Comparison of ENCODE assay signal across 8 mouse cellular contexts in genomic region chrX:152171041-152172026, GRCm38 (mm10). TPM values are rescaled to one million over a fixed set of nuclear protein-coding genes. Genes with fewer than 3 reads are reported as not detected.
DNase-seq lines count a peak whose midpoint lies in the region; ATAC-seq and TF ChIP-seq lines count a peak whose summit lies in the region.

No protein-coding gene starts in this region.

- H3K27ac ChIP-seq in liver, embryonic 12.5 days, result no peak overlapping the region
- 0 out of 2 replicates have a peak overlapping the region, but pooled peaks have one; percentile 7 for H3K27ac ChIP-seq in hindbrain, postnatal 0 days
- peak overlapping the region; percentile 44; the same call in 1 of the 2 replicates for H3K27ac ChIP-seq in midbrain, embryonic 13.5 days

- H3K36me3 ChIP-seq in liver, embryonic 12.5 days, result no peaks in the 10 kb centered on the region
- no peaks in the 10 kb centered on the region for H3K36me3 ChIP-seq in hindbrain, postnatal 0 days (ENCODE audit: insufficient read depth, low read length)
- no peaks in the 10 kb centered on the region for H3K36me3 ChIP-seq in midbrain, embryonic 13.5 days

- H3K27me3 ChIP-seq in liver, embryonic 12.5 days (replicated peaks), result peaks cover 36% of the 10 kb centered on the region
- no peaks in the 10 kb centered on the region for H3K27me3 ChIP-seq in hindbrain, postnatal 0 days (ENCODE audit: insufficient read depth, low read length)
- H3K27me3 ChIP-seq in midbrain, embryonic 13.5 days, result peaks cover 87% of the 10 kb centered on the region

- no peak for DNase-seq in liver
- DNase-seq in cerebellum, postnatal 14 days, result peak; percentile 30
- peak; percentile 97 for DNase-seq in heart, adult 11 months
- peak; percentile 23 for DNase-seq in hindbrain, postnatal 0 days (ENCODE audit: low spot score)
- DNase-seq in c-Kit-positive CD71-positive TER-119-positive erythroid progenitor cells, embryonic 14.5 days (ENCODE audit: low spot score), result no peak
- no peak for DNase-seq in frontal cortex, postnatal 25 days (ENCODE audit: low spot score in 2 of 2)

- ATAC-seq in liver, embryonic 12.5 days, result 0 out of 2 replicates have a peak, but pooled peaks have one; percentile 35
- ATAC-seq in hindbrain, postnatal 0 days, result peak; percentile 75
- ATAC-seq in midbrain, embryonic 13.5 days, result peak; percentile 79

- no peaks in the 10 kb centered on the region for H3K9me3 ChIP-seq in liver, embryonic 12.5 days (replicated peaks)
- H3K9me3 ChIP-seq in hindbrain, postnatal 0 days (ENCODE audit: low read length), result no peaks in the 10 kb centered on the region
- no peaks in the 10 kb centered on the region for H3K9me3 ChIP-seq in midbrain, embryonic 13.5 days

- H3K9ac ChIP-seq in liver, embryonic 12.5 days, result no peak overlapping the region
- H3K9ac ChIP-seq in hindbrain, postnatal 0 days (replicated peaks; ENCODE audit: low read length), result no peak overlapping the region
- H3K9ac ChIP-seq in midbrain, embryonic 13.5 days (replicated peaks), result no peak overlapping the region

- no peak overlapping the region for H3K4me3 ChIP-seq in liver, embryonic 12.5 days
- H3K4me3 ChIP-seq in hindbrain, postnatal 0 days (ENCODE audit: low read length), result no peak overlapping the region
- H3K4me3 ChIP-seq in midbrain, embryonic 13.5 days (replicated peaks), result no peak overlapping the region

- WGBS in liver, embryonic 12.5 days (ENCODE audit: insufficient replicate concordance), result 45% methylated on average over 6 of the region's 6 CpGs
- 63% methylated on average over 6 of the region's 6 CpGs for WGBS in hindbrain, postnatal 0 days
- 69% methylated on average over 6 of the region's 6 CpGs for WGBS in midbrain, embryonic 13.5 days

- 0 out of 2 replicates have a peak, but pooled peaks cover 2% of the 10 kb centered on the region for H3K4me1 ChIP-seq in liver, embryonic 12.5 days
- 0 out of 2 replicates have a peak, but pooled peaks cover 3% of the 10 kb centered on the region for H3K4me1 ChIP-seq in hindbrain, postnatal 0 days (ENCODE audit: insufficient read depth, low read length)
- H3K4me1 ChIP-seq in midbrain, embryonic 13.5 days (replicated peaks), result peaks cover 27% of the 10 kb centered on the region

- no peak for TF ChIP-seq CTCF in hindbrain, postnatal 0 days (IDR thresholded peaks at IDR 0.05; ENCODE audit: low read depth)

- H3K4me2 ChIP-seq in liver, embryonic 12.5 days, result no peak overlapping the region
- no peak overlapping the region for H3K4me2 ChIP-seq in hindbrain, postnatal 0 days (ENCODE audit: low read depth, low read length)
- H3K4me2 ChIP-seq in midbrain, embryonic 13.5 days (replicated peaks), result no peak overlapping the region

RNA-seq across cellular contexts. Expression of gene Iqsec2, which starts 27.3 kb away (rescaled TPM):
- 0.73 and 0.75 TPM in 2 replicates for polyA plus RNA-seq in liver, embryonic 12.5 days (2016; fragmentation: Nextera tagmentation; extraction: Ambion mirVana)
- 27.3 and 30.0 TPM in 2 replicates for total RNA-seq in hindbrain, postnatal 0 days (2014; rRNA removed)
- 9.5 and 9.7 TPM in 2 replicates for polyA plus RNA-seq in hindbrain, postnatal 0 days (2015; fragmentation: Nextera tagmentation; extraction: Ambion mirVana)
- 3.2 TPM in 2 replicates for polyA plus RNA-seq in midbrain, embryonic 13.5 days (2015; fragmentation: Nextera tagmentation; extraction: Ambion mirVana)

Comparison
In these comparisons a context has a peak if more than half of its experiments do, and no peak if none do; other contexts are left out.
1. DNase-seq: peak in cerebellum, postnatal 14 days (2 of 2), heart, adult 11 months (single experiment) and hindbrain, postnatal 0 days (single experiment); none in liver (single experiment), c-Kit-positive CD71-positive TER-119-positive erythroid progenitor cells, embryonic 14.5 days (single experiment) and frontal cortex, postnatal 25 days (0 of 2).
2. Peak in every context shown above with its lines, with median percentiles within 50 percentile points of each other: ATAC-seq.